Mouse (Mus musculus): ENCODE measurements around the gene 9130019O22Rik.

The 9130019O22Rik gene

DNA sequence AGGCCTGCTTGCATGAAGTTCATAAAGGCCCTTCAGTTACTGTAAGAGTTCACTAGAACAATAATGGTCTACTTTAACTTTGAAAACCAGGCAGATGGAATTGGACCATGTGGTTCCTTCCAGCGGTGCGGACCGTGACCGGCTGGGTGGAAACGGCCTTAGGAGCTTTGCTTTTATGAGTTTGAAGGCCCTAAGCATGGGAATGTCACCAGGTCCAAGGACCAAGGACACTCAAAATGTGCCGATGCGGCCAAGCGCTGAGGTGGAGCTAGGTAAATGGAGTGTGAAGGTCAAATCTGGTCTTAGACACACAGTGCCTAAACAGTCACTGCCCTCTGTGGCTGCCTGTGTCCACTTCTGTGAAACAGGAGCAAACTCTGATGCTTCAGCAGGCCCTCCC, 45.6 kb downstream of the 9130019O22Rik start:
- 94% methylated on average over 8 of the region's 8 CpGs for WGBS

DNA sequence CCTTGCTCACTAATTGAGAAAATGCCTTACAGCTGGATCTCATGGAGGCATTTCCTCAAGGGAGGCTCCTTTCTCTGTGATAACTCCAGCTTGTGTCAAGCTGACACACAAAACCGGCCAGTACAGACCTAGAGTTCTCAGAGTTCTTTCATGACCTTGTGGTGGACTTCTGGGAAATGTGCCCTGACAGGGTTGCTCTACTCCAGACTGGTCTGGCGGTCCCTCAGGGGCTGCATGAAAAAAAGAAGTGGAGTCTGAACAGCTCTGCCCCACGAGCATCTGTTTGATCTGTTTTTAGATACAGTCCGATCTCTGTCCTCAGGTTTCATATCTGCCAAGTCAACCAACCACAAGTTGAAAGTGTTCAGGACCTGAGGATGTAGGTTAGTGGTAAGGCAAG, 49.3 kb downstream of the 9130019O22Rik start:
- 51% methylated on average over 4 of the region's 4 CpGs for WGBS

DNA sequence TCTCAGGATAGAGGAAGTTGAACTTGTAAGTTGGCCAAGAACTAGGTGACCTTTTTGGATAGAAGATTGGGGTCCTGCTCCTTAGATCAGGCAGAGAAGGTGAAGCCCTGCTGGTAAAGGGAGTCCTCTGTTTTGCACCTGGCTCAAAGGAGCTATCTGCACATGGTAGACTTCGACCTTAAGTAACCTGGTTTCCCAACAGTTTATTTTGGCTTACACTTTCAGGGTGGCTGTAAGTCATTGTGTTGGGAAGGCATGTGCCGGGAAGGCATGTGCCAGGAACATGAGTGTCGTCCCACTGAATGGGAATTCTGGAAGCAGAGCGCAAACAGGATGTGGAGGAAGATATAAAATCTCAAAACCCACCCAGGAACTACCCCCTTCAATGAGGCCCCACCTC, 51.4 kb downstream of the 9130019O22Rik start:
- 80% methylated on average over 4 of the region's 4 CpGs for WGBS

DNA sequence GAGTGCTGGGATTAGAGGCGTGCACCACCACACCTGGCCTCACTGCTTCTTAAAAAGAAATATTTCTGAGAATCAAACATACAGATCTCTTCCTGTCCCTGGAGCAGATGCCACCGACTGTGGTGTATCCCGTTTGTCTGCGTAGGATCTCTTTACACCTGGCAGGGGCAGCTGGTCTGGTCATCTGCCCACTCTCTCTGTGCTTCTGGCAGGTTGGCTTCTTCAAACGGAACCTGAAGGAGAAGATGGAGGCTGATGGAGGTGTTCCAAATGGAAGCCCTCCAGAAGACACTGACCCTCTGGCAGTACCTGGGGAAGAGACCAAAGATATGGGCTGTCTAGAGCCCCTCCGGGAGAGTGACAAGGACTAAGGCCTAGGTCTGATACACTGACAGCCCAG, 53.7 kb downstream of the 9130019O22Rik start:
- WGBS: 73% methylated on average over 6 of the region's 6 CpGs
